In the genomic region with DNA sequence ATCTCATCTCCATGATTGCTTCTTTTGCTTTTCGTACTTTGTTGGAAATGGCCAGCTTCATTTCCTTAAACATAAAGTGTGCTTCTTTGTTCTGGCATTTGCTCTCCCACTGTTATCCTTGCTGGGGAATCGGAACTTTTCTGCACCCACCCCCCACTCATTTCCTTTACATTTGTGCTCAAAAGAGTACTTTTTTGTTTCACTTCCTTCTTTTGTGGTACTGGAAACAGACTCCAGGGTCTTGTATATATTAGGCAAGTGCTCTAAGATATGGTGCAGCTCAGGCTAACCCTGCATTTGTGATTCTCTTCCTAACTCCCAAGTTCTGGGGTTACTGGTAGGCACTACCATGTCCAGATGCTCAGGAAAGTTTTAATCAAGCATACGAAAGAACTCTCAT, we compare ENCODE assay signal across 20 mouse cellular contexts.
DNase-seq lines count a peak whose midpoint lies in the region; ATAC-seq lines count a peak whose summit lies in the region.
"Had no signal": no experiment of that assay in that cellular context is flagged by ENCODE, and none has a peak within 500 bp of the region (broad histone marks: within the 10 kb centered on the region; RNA-seq: fewer than 3 reads in every experiment).

No protein-coding gene starts in this region.

- no peak overlapping the region for H3K4me3 ChIP-seq in forebrain, embryonic 13.5 days
- H3K4me3 ChIP-seq: embryonic facial prominence, embryonic 10.5 days; forebrain, embryonic 15.5 days; heart, adult 2 months; heart, embryonic 13.5 days had no signal

- no peaks in the 10 kb centered on the region for H3K36me3 ChIP-seq in forebrain, embryonic 13.5 days (ENCODE audit: poor library complexity, severe bottlenecking)
- H3K36me3 ChIP-seq: embryonic facial prominence, embryonic 10.5 days; forebrain, embryonic 15.5 days; heart, embryonic 13.5 days had no signal

- peak; percentile 5 to 13 for DNase-seq in B cell, adult 2 months
- peak; percentile 6 for DNase-seq in ES-CJ7 (ENCODE audit: low read depth, low spot score)
- DNase-seq in layer of hippocampus, postnatal 25 days (ENCODE audit: extremely low spot score in 1 of 2, low spot score in 1 of 2): no peak
- no peak for DNase-seq in lung, postnatal 10 days
- DNase-seq: adrenal gland, postnatal 14 days; cerebellum, adult 18-20 months; cerebellum, adult 9-11 months; cerebellum, postnatal 36 days; gastrocnemius, postnatal 10 days; heart, adult 2 months; heart, postnatal 36 days had no signal

- no peak overlapping the region for H3K9ac ChIP-seq in forebrain, embryonic 13.5 days
- H3K9ac ChIP-seq: forebrain, embryonic 15.5 days; heart, embryonic 13.5 days had no signal

- WGBS in forebrain, embryonic 13.5 days: 53% methylated on average over 3 of the region's 3 CpGs

- H3K27me3 ChIP-seq in forebrain, embryonic 13.5 days: no peaks in the 10 kb centered on the region
- H3K27me3 ChIP-seq: forebrain, embryonic 15.5 days; heart, embryonic 13.5 days had no signal

- H3K4me1 ChIP-seq in forebrain, embryonic 13.5 days: no peaks in the 10 kb centered on the region
- H3K4me1 ChIP-seq: embryonic facial prominence, embryonic 10.5 days; forebrain, embryonic 15.5 days; heart, embryonic 13.5 days had no signal

- peak; percentile 76 for ATAC-seq in common myeloid progenitor, adult 5-6 weeks (replicated peaks; ENCODE audit: low read depth, poor library complexity, severe bottlenecking)
- peak; percentile 87 for ATAC-seq in megakaryocyte progenitor cell, adult 5-6 weeks (replicated peaks; ENCODE audit: poor library complexity)
- ATAC-seq in forebrain, embryonic 13.5 days: no peak
- ATAC-seq: forebrain, embryonic 15.5 days; hindbrain, embryonic 16.5 days; inflammation-experienced regulatory T-cells, adult 6 months; intestine, postnatal 0 days had no signal

- no peaks in the 10 kb centered on the region for H3K9me3 ChIP-seq in forebrain, embryonic 13.5 days (replicated peaks)
- H3K9me3 ChIP-seq: embryonic facial prominence, embryonic 10.5 days; forebrain, embryonic 15.5 days; heart, embryonic 13.5 days had no signal

- no peak overlapping the region for H3K4me2 ChIP-seq in forebrain, embryonic 13.5 days
- H3K4me2 ChIP-seq: forebrain, embryonic 15.5 days; heart, embryonic 13.5 days had no signal

- no peak overlapping the region for H3K27ac ChIP-seq in forebrain, embryonic 13.5 days
- H3K27ac ChIP-seq: embryonic facial prominence, embryonic 10.5 days; forebrain, embryonic 15.5 days; heart, adult 2 months; heart, embryonic 13.5 days had no signal

Comparison
In these comparisons a context has a peak if more than half of its experiments do, and no peak if none do; other contexts are left out.
1. DNase-seq: peak in B cell, adult 2 months (2 of 2) and ES-CJ7 (single experiment); none in layer of hippocampus, postnatal 25 days (0 of 2) and lung, postnatal 10 days (single experiment).